Comparison of ENCODE assay signal across 8 mouse cellular contexts in the genomic region with DNA sequence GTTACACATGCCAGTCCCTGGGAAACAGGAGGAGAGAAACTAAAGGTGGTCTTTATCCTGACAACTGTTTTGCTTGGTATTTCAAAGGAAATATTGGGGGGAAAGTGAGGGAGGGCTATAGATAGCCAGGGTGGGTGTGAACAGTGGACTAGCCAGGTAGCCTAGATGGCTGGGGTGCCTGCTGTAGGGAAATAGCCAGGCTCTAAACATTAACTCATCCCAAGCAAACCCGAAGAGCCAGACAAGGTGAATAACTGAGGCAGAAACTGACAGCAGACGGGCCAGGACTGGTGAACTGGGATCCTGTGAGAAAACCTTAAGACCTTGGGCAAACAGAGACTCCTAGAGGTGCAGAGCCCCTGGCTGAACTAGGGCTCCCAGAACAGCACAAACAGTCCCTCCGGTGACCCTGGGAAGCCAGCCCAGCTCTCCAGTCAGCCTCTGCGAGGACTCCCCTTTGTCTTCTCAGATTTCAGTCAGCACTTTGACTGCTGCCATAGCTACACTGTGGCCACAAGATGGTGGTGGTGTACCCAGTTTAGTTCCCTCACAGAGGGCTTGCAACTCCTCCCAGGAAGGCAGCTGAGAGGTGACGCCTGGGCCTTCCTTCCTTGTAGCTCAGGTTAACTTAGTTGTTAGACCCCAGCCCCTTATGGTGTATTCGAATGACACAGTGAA. TPM values are rescaled to one million over a fixed set of nuclear protein-coding genes. Genes with fewer than 3 reads are reported as not detected.
DNase-seq lines count a peak whose midpoint lies in the region; ATAC-seq and TF ChIP-seq lines count a peak whose summit lies in the region.

No protein-coding gene starts in this region.

- H3K27me3 ChIP-seq in G1E (ENCODE audit: insufficient read depth, low read length), result no peaks in the 10 kb centered on the region

- peaks cover 29% of the 10 kb centered on the region for H3K4me1 ChIP-seq in G1E (ENCODE audit: insufficient read depth, low read depth, low read length)
- H3K4me1 ChIP-seq in lung, adult 2 months (ENCODE audit: control insufficient read depth, insufficient read depth, low read length), result peaks cover 5% of the 10 kb centered on the region
- peaks cover 10% of the 10 kb centered on the region for H3K4me1 ChIP-seq in olfactory bulb, adult 2 months (ENCODE audit: control insufficient read depth, insufficient read depth, low read length)

- H3K36me3 ChIP-seq in G1E (replicated peaks), result peaks cover 95% of the 10 kb centered on the region

- 33% methylated on average over 6 of the region's 6 CpGs for WGBS in lung, adult 2 months
- WGBS in olfactory bulb, adult 2 months, result 34% methylated on average over 6 of the region's 6 CpGs

- H3K4me3 ChIP-seq in G1E (ENCODE audit: low read depth, low read length), result no peak overlapping the region
- no peak overlapping the region for H3K4me3 ChIP-seq in layer of hippocampus, adult 2 months
- no peak overlapping the region for H3K4me3 ChIP-seq in lung, adult 2 months (replicated peaks; ENCODE audit: extremely low read depth, low read depth, low read length)
- no peak overlapping the region for H3K4me3 ChIP-seq in olfactory bulb, adult 2 months (ENCODE audit: insufficient read depth, low read depth, low read length)

- peak; percentile 58 for DNase-seq in G1E (ENCODE audit: low spot score)
- peak; percentile 41 to 66 for DNase-seq in cerebellum, adult 18-20 months
- peak; percentile 87 for DNase-seq in forelimb bud, embryonic 11.5 days (ENCODE audit: low read depth, low spot score)
- peak; percentile 84 for DNase-seq in heart, postnatal 4 days
- DNase-seq in layer of hippocampus, adult 2 months (ENCODE audit: low spot score in 2 of 2), result peak; percentile 77 to 81
- DNase-seq in lung, adult 2 months, result peak; percentile 33
- DNase-seq in thymus, postnatal 36 days, result peak; percentile 49 to 57

- TF ChIP-seq CTCF in G1E (IDR thresholded peaks at IDR 0.05; ENCODE audit: low read depth, low read length), result no peak
- TF ChIP-seq CTCF in layer of hippocampus, adult 2 months (conservative IDR thresholded peaks at IDR 0.05), result peak; percentile 91
- TF ChIP-seq CTCF in lung, adult 2 months (IDR thresholded peaks at IDR 0.05; ENCODE audit: insufficient read depth, low read length), result peak; percentile 90
- peak; percentile 53 for TF ChIP-seq CTCF in olfactory bulb, adult 2 months (IDR thresholded peaks at IDR 0.05; ENCODE audit: insufficient read depth, low read depth, low read length)

- peak overlapping the region; percentile 29; the same call in 1 of the 2 replicates for H3K27ac ChIP-seq in layer of hippocampus, adult 2 months
- no peak overlapping the region for H3K27ac ChIP-seq in olfactory bulb, adult 2 months (ENCODE audit: insufficient read depth, low read depth, low read length)

- TF ChIP-seq POLR2A in lung, adult 2 months (IDR thresholded peaks at IDR 0.05; ENCODE audit: borderline replicate concordance, extremely low read depth, low read depth, low read length), result no peak
- TF ChIP-seq POLR2A in olfactory bulb, adult 2 months (IDR thresholded peaks at IDR 0.05; ENCODE audit: insufficient read depth, low read depth, low read length), result no peak

- peak; percentile 47; the same call in 1 of the 2 replicates for ATAC-seq in G1E (ENCODE audit: extremely low read depth, insufficient number of reproducible peaks, low FRiP score, poor library complexity, severe bottlenecking)

- H3K9me3 ChIP-seq in G1E (replicated peaks), result no peaks in the 10 kb centered on the region

RNA-seq across cellular contexts. Expression of a gene that starts 19.2 kb away (rescaled TPM):
- 37.1 and 38.5 TPM in 2 replicates for total RNA-seq in G1E (2014; fragmentation: Nextera tagmentation)
- total RNA-seq in G1E (2017), result 44.0 and 46.4 TPM in 2 replicates
- polyA plus RNA-seq in G1E (2012), result 102 and 128 TPM in 2 replicates
- total RNA-seq in heart, postnatal 4 days (2021), result 10 to 100 TPM; 16.3 to 17.2 TPM
- 1 to 10 TPM; 4.7 TPM for total RNA-seq in layer of hippocampus, adult 2 months (2021)
- 3.3 and 3.7 TPM in 2 replicates for polyA plus RNA-seq in lung, adult 2 months (2012; rRNA removed)
- polyA plus RNA-seq in olfactory bulb, adult 2 months (2012; ENCODE audit: insufficient read depth, insufficient read length, low replicate concordance, missing spikeins), result not detected in 2 replicates

RNA-seq across cellular contexts. Expression of a gene that starts 36.7 kb away (rescaled TPM):
- total RNA-seq in G1E (2014; fragmentation: Nextera tagmentation) (46.8 and 47.5 TPM in 2 replicates), G1E (2017) (27.2 and 28.3 TPM in 2 replicates)
- polyA plus RNA-seq in G1E (2012), result 64.3 and 69.3 TPM in 2 replicates
- 100 to 1,000 TPM; 282 to 291 TPM for total RNA-seq in heart, postnatal 4 days (2021)
- total RNA-seq in layer of hippocampus, adult 2 months (2021), result 100 to 1,000 TPM; 578 to 579 TPM
- 253 and 275 TPM in 2 replicates for polyA plus RNA-seq in lung, adult 2 months (2012; rRNA removed)
- 93.0 and 647 TPM in 2 replicates for polyA plus RNA-seq in olfactory bulb, adult 2 months (2012; ENCODE audit: insufficient read depth, insufficient read length, low replicate concordance, missing spikeins)

RNA-seq across cellular contexts. Expression of a gene that starts 45.1 kb away (rescaled TPM):
- not detected in 2 replicates for total RNA-seq in G1E (2014; fragmentation: Nextera tagmentation)
- total RNA-seq in G1E (2017), result not detected in 2 replicates
- 0.12 TPM in 1 of 2 replicates, not detected in the other for polyA plus RNA-seq in G1E (2012)
- total RNA-seq in heart, postnatal 4 days (2021), result 1 to 10 TPM in 1 of 2 experiments, under 1 TPM in 1; 0.50 to 1.0 TPM
- total RNA-seq in layer of hippocampus, adult 2 months (2021), result not detected
- 0.17 and 3.1 TPM in 2 replicates for polyA plus RNA-seq in lung, adult 2 months (2012; rRNA removed)
- not detected in 2 replicates for polyA plus RNA-seq in olfactory bulb, adult 2 months (2012; ENCODE audit: insufficient read depth, insufficient read length, low replicate concordance, missing spikeins)

Comparison
In these comparisons a context has a peak if more than half of its experiments do, and no peak if none do; other contexts are left out.
1. DNase-seq: peak in every context shown above with its lines; median percentile 87 in forelimb bud, embryonic 11.5 days; 84 in heart, postnatal 4 days; 79 in layer of hippocampus, adult 2 months; 58 in G1E; 54 in cerebellum, adult 18-20 months; 53 in thymus, postnatal 36 days; 33 in lung, adult 2 months.
2. RNA of a gene that starts 36.7 kb away (total RNA-seq): 578 to 579 TPM in layer of hippocampus, adult 2 months and 282 to 291 TPM in heart, postnatal 4 days; 27.2 to 47.5 TPM in G1E; every median in the first group is over 4 times any median in the second.